Mouse (Mus musculus) lung, adult 2 months (tissue): Measurements from ENCODE around the gene Homer2. TPM values are rescaled to one million over a fixed set of nuclear protein-coding genes. Genes with fewer than 3 reads are reported as not detected.
A peak's percentile ranks its signal among the peaks of the same experiment; 100 is the strongest.

ENCODE experiments used
- DNase-seq: peaks from one replicate; pipeline ENCODE4 v3.0.0; 2022
- H3K4me1 ChIP-seq: fragments of 200-500 bp; 2 replicates; pipeline ENCODE4 v1.6.1; 2011; ENCODE audit warnings: low read length; ENCODE audit not compliant: control insufficient read depth, insufficient read depth
- H3K4me3 ChIP-seq: fragments of 200-500 bp; replicated peaks from 2 replicates; pipeline ENCODE3; 2011; ENCODE audit warnings: low read depth, mild to moderate bottlenecking, control low read depth, low read length; ENCODE audit errors: extremely low read depth
- CTCF ChIP-seq: fragments of 200-500 bp; IDR thresholded peaks from 2 replicates; pipeline ENCODE4 v1.5.1; 2011; ENCODE audit warnings: mild to moderate bottlenecking, low read length, control low read depth; ENCODE audit not compliant: insufficient read depth
- POLR2A ChIP-seq: fragments of 200-500 bp; IDR thresholded peaks from 2 replicates; pipeline ENCODE4 v1.6.1; 2011; ENCODE audit warnings: low read depth, mild to moderate bottlenecking, control low read depth, low read length, borderline replicate concordance; ENCODE audit errors: extremely low read depth
- WGBS: fragments of 180-500 bp; shearing (Covaris S2); methylation state at CpG from one replicate; pipeline ENCODE4 v1.1.7; 2018; 5-methylcytosine and 5-hydroxymethylcytosine counted together
- polyA plus RNA-seq: library from polyadenylated mRNA; depleted of rRNA; stranded (reverse); fragments of >200 nt; gene quantifications from 2 replicates; pipeline ENCODE4 v1.2.3, GENCODE M21; 2012; rRNA removed

The Homer2 gene
- polyA plus RNA-seq, 1 experiment, result 2.8 TPM

GRCm38 (mm10) chr7:81559231-81559980, 147.9 kb downstream of the Homer2 start:
- no peak for DNase-seq
- Histone ChIP-seq H3K4me3 (no peak overlapping the region), H3K4me1 (peaks cover 5% of the 10 kb centered on the region; the same call in 1 of the 2 replicates)
- 87% methylated on average over 14 of the region's 14 CpGs for WGBS
- TF ChIP-seq POLR2A, result no peak
- no peak for TF ChIP-seq CTCF

- H3K4me3 ChIP-seq, result no peak overlapping the region
- WGBS, result 59% methylated on average over 4 of the region's 4 CpGs
- TF ChIP-seq POLR2A (no peak), CTCF (no peak)
- H3K4me1 ChIP-seq, result peaks cover 5% of the 10 kb centered on the region; the same call in 1 of the 2 replicates
- DNase-seq, result no peak
Measured at GRCm38 (mm10) chr7:81557985-81558360, 149.4 kb downstream of the Homer2 start.

- DNase-seq, result no peak
- Histone ChIP-seq H3K4me3 (no peak overlapping the region), H3K4me1 (peaks cover 5% of the 10 kb centered on the region; the same call in 1 of the 2 replicates)
- TF ChIP-seq CTCF (no peak), POLR2A (no peak)
- whole genome bisulfite sequencing, result 44% methylated on average over 7 of the region's 7 CpGs
Measured at GRCm38 (mm10) chr7:81557252-81557984, 149.9 kb downstream of the Homer2 start.

GRCm38 (mm10) chr7:81556839-81557238, 150.5 kb downstream of the Homer2 start:
- TF ChIP-seq CTCF (no peak), POLR2A (no peak)
- 60% methylated on average over 4 of the region's 4 CpGs for WGBS
- H3K4me3 ChIP-seq, result no peak overlapping the region

GRCm38 (mm10) chr7:81554369-81554768, 153.0 kb downstream of the Homer2 start:
- no peaks in the 10 kb centered on the region for H3K4me1 ChIP-seq
- 82% methylated on average over 2 of the region's 2 CpGs for WGBS
- peak; percentile 35 for TF ChIP-seq CTCF
- TF ChIP-seq POLR2A, result no peak
- no peak overlapping the region for H3K4me3 ChIP-seq
- DNase-seq, result peak; percentile 34

More at GRCm38 (mm10) chr7:81556839-81557238, 150.5 kb downstream of the Homer2 start:
- no peak for DNase-seq
- H3K4me1 ChIP-seq, result peaks cover 5% of the 10 kb centered on the region; the same call in 1 of the 2 replicates

- WGBS, result 63% methylated on average over 4 of the region's 4 CpGs
- TF ChIP-seq POLR2A (no peak), CTCF (no peak)
- DNase-seq, result no peak
- Histone ChIP-seq H3K4me1 (no peaks in the 10 kb centered on the region), H3K4me3 (no peak overlapping the region)
Measured at GRCm38 (mm10) chr7:81553589-81553988, 153.7 kb downstream of the Homer2 start.

Other genes starting within 250 kb of the Homer2 start
- gene Ap3b2, start 213.6 kb downstream of the Homer2 start, polyA plus RNA-seq, result 0.08 and 0.09 TPM in 2 replicates
- gene BC048679, start 209.2 kb downstream of the Homer2 start, polyA plus RNA-seq, result not detected in 2 replicates
- 1.0 and 2.7 TPM in 2 replicates for gene Fsd2, start 140.6 kb downstream of the Homer2 start, polyA plus RNA-seq
- gene Whamm, start 136.3 kb downstream of the Homer2 start, polyA plus RNA-seq, result 24.8 and 28.2 TPM in 2 replicates
- gene Ramac, start 55.4 kb upstream of the Homer2 start, polyA plus RNA-seq, result 7.6 and 13.6 TPM in 2 replicates
- 12.4 and 17.5 TPM in 2 replicates for gene 3110040N11Rik, start 82.0 kb upstream of the Homer2 start, polyA plus RNA-seq
- gene Btbd1, start 121.9 kb upstream of the Homer2 start, polyA plus RNA-seq, result 27.4 and 28.7 TPM in 2 replicates
- not detected in 2 replicates for gene Gm10160, start 148.3 kb upstream of the Homer2 start, polyA plus RNA-seq
- gene Tm6sf1, start 151.5 kb upstream of the Homer2 start, polyA plus RNA-seq, result 74.5 and 82.3 TPM in 2 replicates
- gene Hdgfl3, start 226.9 kb upstream of the Homer2 start, polyA plus RNA-seq, result 3.5 and 3.6 TPM in 2 replicates